Comparison of ENCODE assay signal across 31 mouse cellular contexts in the genomic region with DNA sequence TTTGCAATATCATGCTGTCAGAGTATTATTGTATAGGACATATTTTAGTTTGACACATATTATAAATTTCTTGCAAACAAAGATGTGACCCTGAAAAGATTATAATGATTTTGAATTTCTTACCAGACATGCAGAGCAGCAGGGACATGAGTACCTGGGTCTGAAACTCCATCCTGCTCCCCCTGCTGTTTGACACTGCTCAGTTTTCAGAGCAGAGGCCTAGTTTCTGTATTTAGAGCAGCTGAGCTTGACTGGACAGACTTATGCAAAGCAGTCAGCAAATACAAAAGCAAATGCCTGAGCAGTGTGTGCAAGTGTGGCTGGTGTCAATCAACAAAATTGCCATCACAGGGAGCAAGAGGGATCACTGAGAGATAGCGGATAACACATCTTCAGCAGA.
DNase-seq lines count a peak whose midpoint lies in the region; ATAC-seq and TF ChIP-seq lines count a peak whose summit lies in the region.
"Had no signal": no experiment of that assay in that cellular context is flagged by ENCODE, and none has a peak within 500 bp of the region (broad histone marks: within the 10 kb centered on the region; RNA-seq: fewer than 3 reads in every experiment).

No protein-coding gene starts in this region.

- no peak for TF ChIP-seq POLR2A in bone marrow, adult 2 months (IDR thresholded peaks at IDR 0.05; ENCODE audit: borderline replicate concordance, control insufficient read depth, low read depth, low read length)

- H3K36me3 ChIP-seq in hindbrain, postnatal 0 days (ENCODE audit: insufficient read depth, low read length) = no peaks in the 10 kb centered on the region
- no peaks in the 10 kb centered on the region for H3K36me3 ChIP-seq in hindbrain, embryonic 14.5 days (replicated peaks; ENCODE audit: control insufficient read depth, insufficient read depth)
- no peaks in the 10 kb centered on the region for H3K36me3 ChIP-seq in midbrain, embryonic 13.5 days
- H3K36me3 ChIP-seq: embryonic facial prominence, embryonic 13.5 days; forebrain, embryonic 10.5 days; G1E; hindbrain, embryonic 15.5 days; kidney, embryonic 15.5 days; limb, embryonic 10.5 days; limb, embryonic 15.5 days; lung, embryonic 15.5 days; midbrain, embryonic 10.5 days; neural tube, embryonic 13.5 days; stomach, embryonic 15.5 days had no signal

- H3K9me3 ChIP-seq in hindbrain, postnatal 0 days (ENCODE audit: low read length) = no peaks in the 10 kb centered on the region
- no peaks in the 10 kb centered on the region for H3K9me3 ChIP-seq in hindbrain, embryonic 14.5 days (ENCODE audit: control insufficient read depth, low read length)
- H3K9me3 ChIP-seq in midbrain, embryonic 13.5 days = no peaks in the 10 kb centered on the region
- H3K9me3 ChIP-seq: embryonic facial prominence, embryonic 13.5 days; forebrain, embryonic 10.5 days; G1E; hindbrain, embryonic 15.5 days; kidney, embryonic 15.5 days; limb, embryonic 10.5 days; limb, embryonic 15.5 days; lung, embryonic 15.5 days; midbrain, embryonic 10.5 days; neural tube, embryonic 13.5 days; stomach, embryonic 15.5 days had no signal

- no peak overlapping the region for H3K9ac ChIP-seq in hindbrain, postnatal 0 days (replicated peaks; ENCODE audit: low read length)
- H3K9ac ChIP-seq in hindbrain, embryonic 14.5 days = no peak overlapping the region
- H3K9ac ChIP-seq in midbrain, embryonic 13.5 days (replicated peaks) = no peak overlapping the region
- H3K9ac ChIP-seq: embryonic facial prominence, embryonic 13.5 days; forebrain, postnatal 0 days; hindbrain, embryonic 15.5 days; kidney, embryonic 15.5 days; limb, embryonic 15.5 days; liver, embryonic 14.5 days; lung, embryonic 15.5 days; neural tube, embryonic 13.5 days; stomach, embryonic 15.5 days had no signal

- no peak overlapping the region for H3K27ac ChIP-seq in hindbrain, postnatal 0 days
- no peak overlapping the region for H3K27ac ChIP-seq in hindbrain, embryonic 14.5 days
- no peak overlapping the region for H3K27ac ChIP-seq in bone marrow, adult 2 months (ENCODE audit: control insufficient read depth, insufficient read depth, low read depth, low read length, poor library complexity)
- H3K27ac ChIP-seq in midbrain, embryonic 13.5 days = no peak overlapping the region
- H3K27ac ChIP-seq: embryonic facial prominence, embryonic 13.5 days; forebrain, embryonic 10.5 days; hindbrain, embryonic 15.5 days; kidney, embryonic 15.5 days; limb, embryonic 10.5 days; limb, embryonic 15.5 days; liver, embryonic 14.5 days; lung, embryonic 15.5 days; midbrain, embryonic 10.5 days; neural tube, embryonic 13.5 days; stomach, embryonic 15.5 days had no signal

- no peak overlapping the region for H3K4me2 ChIP-seq in hindbrain, postnatal 0 days (ENCODE audit: low read depth, low read length)
- no peak overlapping the region for H3K4me2 ChIP-seq in hindbrain, embryonic 14.5 days (replicated peaks)
- no peak overlapping the region for H3K4me2 ChIP-seq in midbrain, embryonic 13.5 days (replicated peaks)
- H3K4me2 ChIP-seq: embryonic facial prominence, embryonic 13.5 days; heart, embryonic 11.5 days; hindbrain, embryonic 15.5 days; kidney, embryonic 15.5 days; limb, embryonic 15.5 days; lung, embryonic 15.5 days; neural tube, embryonic 13.5 days; stomach, embryonic 15.5 days had no signal

- H3K4me1 ChIP-seq in hindbrain, postnatal 0 days (ENCODE audit: insufficient read depth, low read length) = no peaks in the 10 kb centered on the region
- H3K4me1 ChIP-seq in hindbrain, embryonic 14.5 days (replicated peaks; ENCODE audit: control insufficient read depth, insufficient read depth, low read length) = no peaks in the 10 kb centered on the region
- no peaks in the 10 kb centered on the region for H3K4me1 ChIP-seq in bone marrow, adult 2 months (ENCODE audit: control insufficient read depth, insufficient read depth, low read length)
- H3K4me1 ChIP-seq in midbrain, embryonic 13.5 days (replicated peaks) = no peaks in the 10 kb centered on the region
- H3K4me1 ChIP-seq: embryonic facial prominence, embryonic 13.5 days; forebrain, embryonic 10.5 days; hindbrain, embryonic 15.5 days; kidney, embryonic 15.5 days; limb, embryonic 10.5 days; limb, embryonic 15.5 days; lung, embryonic 15.5 days; midbrain, embryonic 10.5 days; neural tube, embryonic 13.5 days; stomach, embryonic 15.5 days had no signal

- H3K27me3 ChIP-seq in hindbrain, postnatal 0 days (ENCODE audit: insufficient read depth, low read length) = no peaks in the 10 kb centered on the region
- no peaks in the 10 kb centered on the region for H3K27me3 ChIP-seq in hindbrain, embryonic 14.5 days (ENCODE audit: control insufficient read depth, insufficient read depth, low read length)
- H3K27me3 ChIP-seq in midbrain, embryonic 13.5 days = no peaks in the 10 kb centered on the region
- H3K27me3 ChIP-seq: embryonic facial prominence, embryonic 13.5 days; hindbrain, embryonic 15.5 days; kidney, embryonic 15.5 days; limb, embryonic 15.5 days; lung, embryonic 15.5 days; neural tube, embryonic 13.5 days; stomach, embryonic 15.5 days had no signal

- 74% methylated on average over 1 of the region's 1 CpGs for WGBS in hindbrain, postnatal 0 days
- 83% methylated on average over 1 of the region's 1 CpGs for WGBS in hindbrain, embryonic 14.5 days
- 85% methylated on average over 1 of the region's 1 CpGs for WGBS in bone marrow, adult 2 months
- 88% methylated on average over 1 of the region's 1 CpGs for WGBS in midbrain, embryonic 13.5 days

- peak; percentile 10; the same call in 1 of the 2 replicates for TF ChIP-seq CTCF in hindbrain, postnatal 0 days (IDR thresholded peaks at IDR 0.05; ENCODE audit: low read depth)
- peak; percentile 12; the same call in 1 of the 2 replicates for TF ChIP-seq CTCF in bone marrow, adult 2 months (IDR thresholded peaks at IDR 0.05; ENCODE audit: control insufficient read depth, insufficient read depth, low read length)

- no peak for DNase-seq in hindbrain, postnatal 0 days (ENCODE audit: low spot score)
- no peak for DNase-seq in hindbrain, embryonic 14.5 days (ENCODE audit: low spot score)
- peak; percentile 2 for DNase-seq in retina, postnatal 1 day
- no peak for DNase-seq in retina, embryonic 14.5 days (ENCODE audit: low spot score)
- DNase-seq in cerebellum, postnatal 10 days = no peak
- DNase-seq in embryo, embryonic 10.5 days (ENCODE audit: low spot score) = no peak
- DNase-seq: adrenal gland, postnatal 25 days; cerebellum, adult 9-10 months; forebrain, postnatal 0 days; gastrocnemius, postnatal 25 days; heart, adult 18-20 months; heart, postnatal 36 days; kidney, adult 18-20 months; kidney, postnatal 25 days; right cerebral cortex, postnatal 14 days; thymus, postnatal 25 days had no signal

- ATAC-seq in hindbrain, postnatal 0 days = no peak
- no peak for ATAC-seq in hindbrain, embryonic 14.5 days (ENCODE audit: low FRiP score)
- ATAC-seq in midbrain, embryonic 13.5 days = no peak
- ATAC-seq: forebrain, postnatal 0 days had no signal

- H3K4me3 ChIP-seq in hindbrain, postnatal 0 days (ENCODE audit: low read length) = no peak overlapping the region
- no peak overlapping the region for H3K4me3 ChIP-seq in hindbrain, embryonic 14.5 days (replicated peaks; ENCODE audit: low read length)
- no peak overlapping the region for H3K4me3 ChIP-seq in bone marrow, adult 2 months (replicated peaks; ENCODE audit: control insufficient read depth, low read depth, low read length)
- no peak overlapping the region for H3K4me3 ChIP-seq in midbrain, embryonic 13.5 days (replicated peaks)
- H3K4me3 ChIP-seq: embryonic facial prominence, embryonic 13.5 days; forebrain, embryonic 10.5 days; hindbrain, embryonic 15.5 days; kidney, embryonic 15.5 days; limb, embryonic 10.5 days; limb, embryonic 15.5 days; lung, embryonic 15.5 days; midbrain, embryonic 10.5 days; neural tube, embryonic 13.5 days; stomach, embryonic 15.5 days had no signal
